Mouse (Mus musculus) heart, embryonic 14.5 days (tissue): ENCODE measurements around the gene Bcl11a. TPM values are rescaled to one million over a fixed set of nuclear protein-coding genes. Genes with fewer than 3 reads are reported as not detected.
A peak's percentile ranks its signal among the peaks of the same experiment; 100 is the strongest.

Experiments
- ATAC-seq: fragments of 200-750 bp; cut with Nextera tagmentation; 2 replicates; pipeline ENCODE4 v1.8.0; 2017; ENCODE audit warnings: low read depth, moderate TSS enrichment; ENCODE audit not compliant: insufficient number of reproducible peaks, insufficient read depth, low FRiP score
- H3K27ac ChIP-seq, 2 experiments: fragments of 200-500 bp in 1 of 2; fragments of 300-500 bp in 1 of 2; sonication (generic) in 1 of 2; replicated peaks in 1 of 2; 2 replicates each; pipeline ENCODE4 v1.5.1; 2012 to 2014; ENCODE audit warnings: low read depth in 2 of 2, low read length in 2 of 2, control low read depth in 1 of 2, mild to moderate bottlenecking in 1 of 2, mixed read lengths in 1 of 2; ENCODE audit not compliant: control insufficient read depth in 1 of 2, insufficient read depth in 1 of 2
- H3K27me3 ChIP-seq: fragments of 300-500 bp; sonication (generic); 2 replicates; pipeline ENCODE4 v1.6.1; 2014; ENCODE audit warnings: mild to moderate bottlenecking, low read length, control low read depth; ENCODE audit not compliant: control insufficient read depth, insufficient read depth
- H3K36me3 ChIP-seq: fragments of 300-500 bp; sonication (generic); 2 replicates; pipeline ENCODE4 v1.6.1; 2014; ENCODE audit warnings: mild to moderate bottlenecking, control low read depth, low read length, mixed read lengths; ENCODE audit not compliant: control insufficient read depth, insufficient read depth
- H3K4me1 ChIP-seq, 2 experiments: fragments of 200-500 bp in 1 of 2; fragments of 300-500 bp in 1 of 2; sonication (generic) in 1 of 2; 2 replicates each; pipeline ENCODE4 v1.6.1; 2012 to 2014; ENCODE audit warnings: low read length in 2 of 2, control low read depth in 1 of 2, mixed read lengths in 1 of 2; ENCODE audit not compliant: control insufficient read depth in 2 of 2, insufficient read depth in 2 of 2
- H3K4me2 ChIP-seq: fragments of 300-500 bp; sonication (generic); 2 replicates; pipeline ENCODE4 v1.6.1; 2014; ENCODE audit warnings: mild to moderate bottlenecking, low read length
- H3K4me3 ChIP-seq, 2 experiments: fragments of 200-500 bp in 1 of 2; fragments of 300-500 bp in 1 of 2; sonication (generic) in 1 of 2; 2 replicates each; pipeline ENCODE4 v1.5.1; 2012 to 2014; ENCODE audit warnings: low read length in 2 of 2, mild to moderate bottlenecking in 2 of 2, control low read depth in 1 of 2, low read depth in 1 of 2, moderate library complexity in 1 of 2; ENCODE audit not compliant: control insufficient read depth in 1 of 2, insufficient read depth in 1 of 2
- H3K9ac ChIP-seq: fragments of 300-500 bp; sonication (generic); 2 replicates; pipeline ENCODE4 v1.6.1; 2014; ENCODE audit warnings: mild to moderate bottlenecking, low read length
- H3K9me3 ChIP-seq: fragments of 300-500 bp; sonication (generic); 2 replicates; pipeline ENCODE4 v1.6.1; 2016; ENCODE audit warnings: low read length, control low read depth; ENCODE audit not compliant: control insufficient read depth
- WGBS: fragments of 180-500 bp; shearing (Covaris S2); extraction: QIAGEN DNeasy Blood & Tissue Kit; methylation state at CpG from one replicate; pipeline ENCODE4 v1.1.7; 2014; 5-methylcytosine and 5-hydroxymethylcytosine counted together
- polyA plus RNA-seq: library from polyadenylated mRNA; unstranded; fragments of >200 nt; fragmentation: Nextera tagmentation; extraction: Ambion mirVana; gene quantifications from 2 replicates; pipeline ENCODE4 v1.2.1, GENCODE M21; 2014

The Bcl11a gene
- polyA plus RNA-seq, 1 experiment from 2014 or later = 17.3 TPM

GRCm38 (mm10) chr11:24161458-24161857 lies 83.6 kb downstream of the Bcl11a start:
- H3K36me3 ChIP-seq = peaks cover 25% of the 10 kb centered on the region
- 92% methylated on average over 2 of the region's 2 CpGs for WGBS
- H3K4me2 ChIP-seq = no peak overlapping the region
- H3K27ac ChIP-seq = no peak overlapping the region
- H3K27me3 ChIP-seq = no peaks in the 10 kb centered on the region
- H3K9me3 ChIP-seq = no peaks in the 10 kb centered on the region
- H3K4me1 ChIP-seq = peaks cover 2 to 13% of the 10 kb centered on the region in 2 experiments
- ATAC-seq = no peak
- H3K4me3 ChIP-seq = no peak overlapping the region
- H3K9ac ChIP-seq = no peak overlapping the region

- H3K27me3 ChIP-seq = no peaks in the 10 kb centered on the region
- H3K9me3 ChIP-seq = no peaks in the 10 kb centered on the region
- H3K27ac ChIP-seq = peak overlapping the region; percentile 20 to 39; a peak in 3 of 4 replicates
- 21% methylated on average over 7 of the region's 7 CpGs for WGBS
- ATAC-seq = peak; percentile 49
- no peak overlapping the region for H3K4me3 ChIP-seq
- H3K9ac ChIP-seq = no peak overlapping the region
- H3K4me2 ChIP-seq = peak overlapping the region; percentile 0; the same call in 1 of the 2 replicates
- H3K4me1 ChIP-seq = peaks cover 2 to 13% of the 10 kb centered on the region in 2 experiments
- H3K36me3 ChIP-seq = peaks cover 25% of the 10 kb centered on the region
Observed at GRCm38 (mm10) chr11:24162056-24162455, 84.2 kb downstream of the Bcl11a start.

- H3K36me3 ChIP-seq = peaks cover 25% of the 10 kb centered on the region
- H3K27me3 ChIP-seq = no peaks in the 10 kb centered on the region
- no peak overlapping the region for H3K27ac ChIP-seq
- peaks cover 2 to 13% of the 10 kb centered on the region in 2 experiments for H3K4me1 ChIP-seq
- WGBS = 92% methylated on average over 8 of the region's 8 CpGs
- no peaks in the 10 kb centered on the region for H3K9me3 ChIP-seq
- no peak overlapping the region for H3K4me2 ChIP-seq
- no peak overlapping the region for H3K9ac ChIP-seq
- no peak overlapping the region for H3K4me3 ChIP-seq
- no peak for ATAC-seq
Observed at GRCm38 (mm10) chr11:24163072-24163471, 85.2 kb downstream of the Bcl11a start.

- no peaks in the 10 kb centered on the region for H3K27me3 ChIP-seq
- H3K4me1 ChIP-seq = peaks cover 2 to 13% of the 10 kb centered on the region in 2 experiments
- no peak overlapping the region for H3K4me2 ChIP-seq
- peaks cover 25% of the 10 kb centered on the region for H3K36me3 ChIP-seq
- WGBS = 95% methylated on average over 23 of the region's 26 CpGs
- no peak overlapping the region for H3K9ac ChIP-seq
- no peak overlapping the region for H3K4me3 ChIP-seq
- ATAC-seq = no peak
- no peak overlapping the region for H3K27ac ChIP-seq
- no peaks in the 10 kb centered on the region for H3K9me3 ChIP-seq
Observed at GRCm38 (mm10) chr11:24164065-24164464, 86.2 kb downstream of the Bcl11a start.

GRCm38 (mm10) chr11:24171675-24172285 lies 93.9 kb downstream of the Bcl11a start:
- no peak overlapping the region for H3K27ac ChIP-seq

GRCm38 (mm10) chr11:24172585-24172984 lies 94.7 kb downstream of the Bcl11a start:
- peaks cover 7% of the 10 kb centered on the region for H3K36me3 ChIP-seq
- H3K4me2 ChIP-seq = no peak overlapping the region
- no peak overlapping the region for H3K4me3 ChIP-seq
- WGBS = 93% methylated on average over 17 of the region's 17 CpGs
- H3K4me1 ChIP-seq = no peaks in the 10 kb centered on the region
- no peak for ATAC-seq
- H3K27me3 ChIP-seq = no peaks in the 10 kb centered on the region
- no peaks in the 10 kb centered on the region for H3K9me3 ChIP-seq
- no peak overlapping the region for H3K9ac ChIP-seq
- H3K27ac ChIP-seq = no peak overlapping the region

More at GRCm38 (mm10) chr11:24171675-24172285, 93.9 kb downstream of the Bcl11a start:
- Histone ChIP-seq H3K4me1 (no peaks in the 10 kb centered on the region), H3K4me2 (no peak overlapping the region), H3K27me3 (no peaks in the 10 kb centered on the region), H3K9me3 (no peaks in the 10 kb centered on the region), H3K9ac (no peak overlapping the region), H3K4me3 (no peak overlapping the region), H3K36me3 (peaks cover 7% of the 10 kb centered on the region)
- no peak for ATAC-seq
- WGBS = 75% methylated on average over 5 of the region's 5 CpGs

GRCm38 (mm10) chr11:24174161-24174792 lies 96.4 kb downstream of the Bcl11a start:
- Histone ChIP-seq H3K36me3 (peaks cover 7% of the 10 kb centered on the region), H3K9me3 (no peaks in the 10 kb centered on the region), H3K27me3 (no peaks in the 10 kb centered on the region), H3K9ac (no peak overlapping the region), H3K4me2 (no peak overlapping the region), H3K4me3 (no peak overlapping the region), H3K4me1 (no peaks in the 10 kb centered on the region), H3K27ac (no peak overlapping the region)
- ATAC-seq = no peak
- 74% methylated on average over 2 of the region's 2 CpGs for WGBS
